Mouse (Mus musculus) liver, embryonic 12.5 days (tissue): ENCODE measurements around the gene Cyb5b. TPM values are rescaled to one million over a fixed set of nuclear protein-coding genes. Genes with fewer than 3 reads are reported as not detected.
"Not testable (repeated sequence)": the region's sequence is repeated elsewhere in the genome, so short reads cannot be mapped to it uniquely, and the experiment has no call there.

ENCODE experiments used
- ATAC-seq: fragments of 200-750 bp; cut with Nextera tagmentation; 2 replicates; pipeline ENCODE4 v1.8.0; 2017; ENCODE audit warnings: moderate number of reproducible peaks, mild to moderate bottlenecking, moderate library complexity
- H3K27ac ChIP-seq: fragments of 300-500 bp; sonication (generic); 2 replicates; pipeline ENCODE4 v1.5.1; 2016; ENCODE audit warnings: mild to moderate bottlenecking
- H3K27me3 ChIP-seq: fragments of 300-500 bp; sonication (generic); replicated peaks from 2 replicates; pipeline ENCODE4 v1.6.1; 2016; ENCODE audit warnings: mild to moderate bottlenecking, moderate library complexity
- H3K36me3 ChIP-seq: fragments of 300-500 bp; sonication (generic); 2 replicates; pipeline ENCODE4 v1.6.1; 2016; ENCODE audit warnings: mild to moderate bottlenecking, moderate library complexity
- H3K4me1 ChIP-seq: fragments of 300-500 bp; sonication (generic); 2 replicates; pipeline ENCODE4 v1.6.1; 2016
- H3K4me2 ChIP-seq: fragments of 300-500 bp; sonication (generic); 2 replicates; pipeline ENCODE4 v1.6.1; 2016; ENCODE audit warnings: mild to moderate bottlenecking, moderate library complexity
- H3K4me3 ChIP-seq: fragments of 300-500 bp; sonication (generic); 2 replicates; pipeline ENCODE4 v1.5.1; 2016; ENCODE audit warnings: mild to moderate bottlenecking, moderate library complexity
- H3K9ac ChIP-seq: fragments of 300-500 bp; sonication (generic); 2 replicates; pipeline ENCODE4 v1.6.1; 2016; ENCODE audit warnings: mild to moderate bottlenecking, moderate library complexity
- H3K9me3 ChIP-seq: fragments of 300-500 bp; sonication (generic); replicated peaks from 2 replicates; pipeline ENCODE4 v1.6.1; 2016; ENCODE audit warnings: mild to moderate bottlenecking, moderate library complexity
- WGBS: fragments of 180-500 bp; shearing (Covaris S2); methylation state at CpG from one replicate; pipeline ENCODE4 v1.1.7; 2016; ENCODE audit not compliant: insufficient replicate concordance; 5-methylcytosine and 5-hydroxymethylcytosine counted together
- polyA plus RNA-seq: library from polyadenylated mRNA; unstranded; fragments of >200 nt; fragmentation: Nextera tagmentation; extraction: Ambion mirVana; gene quantifications from 2 replicates; pipeline ENCODE4 v1.2.1, GENCODE M21; 2016

The Cyb5b gene
- polyA plus RNA-seq, 1 experiment from 2014 or later = 52.5 TPM

DNA sequence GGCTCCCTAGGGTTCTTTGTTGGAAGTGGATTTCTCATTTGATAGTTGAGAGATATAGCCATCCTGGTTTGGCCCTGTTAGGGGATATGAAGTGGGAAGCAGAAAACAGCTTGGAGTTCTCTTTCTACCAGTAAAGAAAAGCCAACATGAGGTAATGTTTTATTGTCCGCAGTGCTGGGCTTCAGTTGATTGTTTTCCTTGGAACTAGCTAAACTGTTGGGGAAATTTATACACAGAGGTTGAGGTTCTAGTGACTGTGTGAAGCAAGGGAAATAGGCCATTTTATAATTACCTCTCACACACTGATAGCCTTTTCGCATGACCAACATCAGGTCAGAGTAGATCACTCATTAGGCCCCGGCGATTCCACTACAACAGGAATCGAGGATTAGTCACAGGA lies 37.2 kb downstream of the Cyb5b start:
- Histone ChIP-seq H3K9me3 (no peaks in the 10 kb centered on the region), H3K4me1 (no peaks in the 10 kb centered on the region), H3K36me3 (peaks cover 43% of the 10 kb centered on the region), H3K4me2 (no peak overlapping the region), H3K27me3 (no peaks in the 10 kb centered on the region), H3K4me3 (no peak overlapping the region), H3K27ac (no peak overlapping the region), H3K9ac (no peak overlapping the region)
- no peak for ATAC-seq
- 74% methylated on average over 5 of the region's 5 CpGs for WGBS

DNA sequence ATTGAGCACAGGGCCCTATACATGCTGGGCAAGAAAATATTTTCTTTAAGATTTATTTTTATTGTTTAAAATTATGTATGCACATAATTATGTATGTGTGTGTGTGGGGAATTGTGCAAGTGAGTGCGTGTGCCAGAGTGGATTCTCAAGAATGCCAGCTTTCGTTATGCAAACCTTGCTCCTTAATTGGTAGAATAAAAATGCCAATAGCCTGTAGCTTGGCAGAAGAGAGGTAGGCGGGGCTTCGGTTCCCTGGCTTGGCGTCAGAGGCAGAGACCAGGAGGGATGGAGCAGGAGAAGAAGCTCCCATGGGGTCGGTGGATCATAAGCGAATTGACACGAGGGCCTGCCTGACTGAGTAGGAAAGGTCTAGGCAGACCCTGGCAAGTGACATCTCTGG lies 42.2 kb downstream of the Cyb5b start:
- Histone ChIP-seq H3K4me3 (no peak overlapping the region), H3K9ac (no peak overlapping the region), H3K36me3 (no peaks in the 10 kb centered on the region), H3K9me3 (no peaks in the 10 kb centered on the region), H3K4me1 (peaks cover 5% of the 10 kb centered on the region; the same call in 1 of the 2 replicates), H3K4me2 (no peak overlapping the region), H3K27me3 (no peaks in the 10 kb centered on the region), H3K27ac (no peak overlapping the region)
- WGBS = 67% methylated on average over 8 of the region's 8 CpGs
- ATAC-seq = no peak

DNA sequence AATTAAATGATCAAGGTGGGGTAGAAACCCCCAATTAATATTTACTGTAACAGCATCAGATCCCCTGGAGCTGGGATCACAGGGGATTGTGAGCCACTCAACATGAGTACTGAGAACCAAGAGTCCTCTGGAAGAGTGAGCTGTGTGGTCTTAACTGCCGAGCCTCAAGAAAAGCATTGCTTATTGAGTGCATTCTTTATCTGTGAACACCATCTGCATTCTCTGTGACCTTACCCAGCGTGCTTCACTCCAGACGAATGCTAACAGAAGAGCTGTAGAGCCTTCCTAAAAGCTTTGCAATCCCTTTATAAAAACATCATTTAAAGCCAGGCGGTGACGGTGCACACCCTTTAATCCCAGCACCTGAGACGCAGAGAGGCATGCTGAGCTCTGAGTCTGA lies 42.9 kb downstream of the Cyb5b start:
- H3K36me3 ChIP-seq = no peaks in the 10 kb centered on the region
- no peak overlapping the region for H3K9ac ChIP-seq
- H3K27me3 ChIP-seq = no peaks in the 10 kb centered on the region
- H3K27ac ChIP-seq = no peak overlapping the region
- H3K4me2 ChIP-seq = no peak overlapping the region
- no peaks in the 10 kb centered on the region for H3K9me3 ChIP-seq
- peak; percentile 49; the same call in 1 of the 2 replicates for ATAC-seq
- H3K4me1 ChIP-seq = peaks cover 8% of the 10 kb centered on the region; the same call in 1 of the 2 replicates
- 54% methylated on average over 6 of the region's 6 CpGs for WGBS
- H3K4me3 ChIP-seq = no peak overlapping the region

DNA sequence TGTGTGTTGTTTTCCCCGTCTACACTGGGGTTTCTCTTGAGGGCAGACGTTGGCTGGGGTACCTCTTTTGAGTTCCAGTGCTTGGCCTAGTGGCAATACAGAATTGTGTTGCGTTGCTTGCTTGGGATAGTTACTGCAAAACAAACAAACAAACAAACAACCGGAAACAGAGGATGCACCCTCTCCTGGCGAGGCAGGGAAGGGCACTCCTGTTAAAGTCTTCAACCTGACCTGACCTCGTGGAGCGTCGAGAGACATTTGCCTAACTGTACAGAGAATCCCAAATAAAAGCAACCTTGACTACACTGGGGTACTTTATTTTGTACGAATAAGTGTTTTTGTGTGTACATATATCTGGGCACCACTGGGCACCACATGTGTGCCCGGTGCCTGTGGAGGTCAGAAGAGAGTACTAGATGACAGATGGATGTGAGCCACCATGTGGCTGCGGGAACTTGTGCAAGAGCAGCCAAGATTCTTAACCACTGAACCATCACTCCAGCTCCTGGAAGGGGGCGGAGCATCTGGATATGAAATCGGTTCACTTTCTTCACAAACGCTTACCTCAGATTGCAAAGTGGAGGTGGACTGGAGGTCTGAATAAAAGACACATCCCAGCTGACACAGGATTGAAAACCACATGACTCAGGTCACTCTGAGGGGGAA lies 44.5 kb downstream of the Cyb5b start:
- H3K9ac ChIP-seq = no peak overlapping the region
- no peaks in the 10 kb centered on the region for H3K9me3 ChIP-seq
- no peaks in the 10 kb centered on the region for H3K36me3 ChIP-seq
- ATAC-seq = no peak
- no peak overlapping the region for H3K4me3 ChIP-seq
- H3K27me3 ChIP-seq = no peaks in the 10 kb centered on the region
- no peak overlapping the region for H3K4me2 ChIP-seq
- WGBS = 75% methylated on average over 14 of the region's 14 CpGs
- H3K27ac ChIP-seq = no peak overlapping the region
- peaks cover 8% of the 10 kb centered on the region; the same call in 1 of the 2 replicates for H3K4me1 ChIP-seq

DNA sequence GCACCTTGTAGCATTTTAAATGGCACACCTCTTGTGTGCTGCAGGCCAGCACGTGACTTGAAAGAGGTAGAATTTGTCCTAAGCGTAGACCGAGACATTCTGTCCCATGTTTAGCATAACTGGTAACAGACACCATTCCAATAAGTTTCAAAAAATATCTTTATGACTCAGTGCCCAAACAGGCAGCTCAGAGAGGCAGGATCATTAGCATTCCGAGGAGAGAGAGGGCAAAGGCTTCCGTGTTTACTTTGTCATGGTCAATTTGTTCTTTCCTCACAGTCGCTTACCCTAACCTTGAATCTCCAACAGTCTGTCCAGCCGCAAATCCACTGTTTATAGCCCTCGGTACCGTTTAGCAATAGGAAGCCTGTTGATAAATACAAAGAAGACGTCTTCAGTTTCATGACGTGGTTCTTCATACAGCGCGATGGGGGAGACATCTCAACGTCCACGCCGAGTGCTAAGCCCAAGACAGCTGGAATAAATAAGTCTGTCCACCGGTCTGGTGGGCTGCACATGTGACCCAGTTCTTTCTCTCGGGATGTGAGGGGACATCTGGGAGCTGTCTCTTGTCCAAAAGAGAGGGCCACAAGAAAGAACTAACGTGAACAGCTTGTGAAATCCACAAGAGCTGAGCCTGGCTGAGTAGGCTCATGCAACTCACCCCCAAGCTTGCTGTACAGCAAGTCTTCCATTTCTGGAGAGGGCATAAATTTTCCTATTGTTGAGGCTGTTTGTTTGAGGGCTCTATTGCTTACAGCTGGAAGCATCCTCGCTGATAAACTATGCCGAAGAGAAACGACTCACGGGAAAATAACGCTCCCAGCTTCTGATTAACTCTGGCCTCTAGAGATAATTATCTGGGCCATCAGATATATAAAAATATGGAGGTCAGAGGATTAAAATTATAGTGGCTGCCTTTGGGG lies 47.7 kb downstream of the Cyb5b start:
- Histone ChIP-seq H3K4me2 (no peak overlapping the region), H3K36me3 (no peaks in the 10 kb centered on the region), H3K27me3 (no peaks in the 10 kb centered on the region), H3K9me3 (no peaks in the 10 kb centered on the region), H3K27ac (no peak overlapping the region), H3K9ac (no peak overlapping the region), H3K4me3 (no peak overlapping the region), H3K4me1 (peaks cover 7% of the 10 kb centered on the region; the same call in 1 of the 2 replicates)
- no peak for ATAC-seq
- WGBS = 71% methylated on average over 24 of the region's 24 CpGs

DNA sequence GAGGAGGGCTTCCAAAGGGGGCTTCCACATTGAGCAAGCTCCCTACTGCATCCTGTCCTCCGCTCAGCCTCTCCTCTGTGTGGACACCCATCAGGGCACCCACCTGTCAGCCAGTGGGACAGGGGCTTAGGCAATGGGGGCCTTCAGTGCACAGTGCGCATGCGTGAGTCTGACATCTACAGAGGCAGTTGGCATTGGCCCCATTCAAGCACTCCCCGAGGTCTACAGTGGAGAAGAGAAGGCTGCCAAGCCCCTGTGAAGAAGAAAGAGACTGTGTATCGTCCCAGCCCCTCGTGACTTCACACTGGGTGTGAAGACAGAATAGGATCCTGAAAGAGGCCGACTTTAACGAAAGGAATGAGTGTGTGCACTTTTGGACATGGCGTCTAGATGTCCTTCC lies 54.7 kb downstream of the Cyb5b start:
- Histone ChIP-seq H3K27me3 (peaks cover 4% of the 10 kb centered on the region; the same call in 1 of the 2 replicates), H3K4me3 (no peak overlapping the region), H3K9me3 (no peaks in the 10 kb centered on the region), H3K9ac (no peak overlapping the region), H3K4me2 (no peak overlapping the region), H3K27ac (no peak overlapping the region), H3K4me1 (peaks cover 10% of the 10 kb centered on the region), H3K36me3 (no peaks in the 10 kb centered on the region)
- ATAC-seq = no peak
- WGBS = 74% methylated on average over 9 of the region's 9 CpGs

DNA sequence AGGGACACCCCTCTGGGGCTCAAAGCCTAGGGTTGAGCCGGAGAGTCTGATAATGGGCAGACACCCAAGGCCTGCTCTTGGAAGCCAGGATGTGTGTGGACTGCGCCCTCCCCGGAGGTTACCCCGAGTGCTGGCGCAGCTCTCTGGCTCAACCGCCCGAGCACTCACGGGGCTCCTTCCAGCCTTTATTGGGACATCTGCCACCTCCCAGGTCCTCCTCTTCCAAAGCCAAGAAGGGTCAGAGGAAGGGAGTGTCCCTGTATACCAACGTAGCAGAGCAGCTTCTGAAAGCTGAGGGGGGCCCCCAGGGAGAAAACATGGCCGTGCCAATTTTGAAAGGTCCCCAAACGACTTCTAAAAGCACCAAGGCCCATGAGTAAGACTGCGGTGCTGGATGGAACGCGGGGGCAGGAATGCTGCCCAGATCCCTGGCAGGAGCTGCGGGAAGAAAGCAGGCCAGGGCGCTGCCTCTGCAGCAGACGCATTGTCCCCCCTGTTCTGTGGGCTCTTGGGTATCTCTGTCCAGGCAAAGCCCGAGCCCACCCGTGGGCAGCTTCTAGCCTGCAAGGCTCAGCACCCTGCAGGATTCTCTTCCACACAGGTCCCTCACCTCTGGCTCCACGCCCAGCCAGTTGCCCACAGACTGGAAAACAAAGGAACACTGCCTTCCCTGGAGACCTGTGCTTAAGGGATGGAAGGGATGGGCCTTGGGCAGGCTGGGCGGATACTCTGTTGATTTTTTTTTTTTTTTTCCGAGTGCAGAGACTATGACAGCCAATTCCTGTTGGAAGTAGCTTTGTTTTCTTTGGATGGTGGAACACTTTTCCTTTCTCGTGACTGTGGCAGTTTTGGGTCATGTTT lies 55.5 kb downstream of the Cyb5b start:
- Histone ChIP-seq H3K9ac (no peak overlapping the region), H3K4me2 (no peak overlapping the region), H3K9me3 (no peaks in the 10 kb centered on the region), H3K27ac (no peak overlapping the region), H3K36me3 (no peaks in the 10 kb centered on the region), H3K4me1 (peaks cover 10% of the 10 kb centered on the region), H3K4me3 (no peak overlapping the region), H3K27me3 (peaks cover 4% of the 10 kb centered on the region; the same call in 1 of the 2 replicates)
- no peak for ATAC-seq
- WGBS = 65% methylated on average over 23 of the region's 23 CpGs

DNA sequence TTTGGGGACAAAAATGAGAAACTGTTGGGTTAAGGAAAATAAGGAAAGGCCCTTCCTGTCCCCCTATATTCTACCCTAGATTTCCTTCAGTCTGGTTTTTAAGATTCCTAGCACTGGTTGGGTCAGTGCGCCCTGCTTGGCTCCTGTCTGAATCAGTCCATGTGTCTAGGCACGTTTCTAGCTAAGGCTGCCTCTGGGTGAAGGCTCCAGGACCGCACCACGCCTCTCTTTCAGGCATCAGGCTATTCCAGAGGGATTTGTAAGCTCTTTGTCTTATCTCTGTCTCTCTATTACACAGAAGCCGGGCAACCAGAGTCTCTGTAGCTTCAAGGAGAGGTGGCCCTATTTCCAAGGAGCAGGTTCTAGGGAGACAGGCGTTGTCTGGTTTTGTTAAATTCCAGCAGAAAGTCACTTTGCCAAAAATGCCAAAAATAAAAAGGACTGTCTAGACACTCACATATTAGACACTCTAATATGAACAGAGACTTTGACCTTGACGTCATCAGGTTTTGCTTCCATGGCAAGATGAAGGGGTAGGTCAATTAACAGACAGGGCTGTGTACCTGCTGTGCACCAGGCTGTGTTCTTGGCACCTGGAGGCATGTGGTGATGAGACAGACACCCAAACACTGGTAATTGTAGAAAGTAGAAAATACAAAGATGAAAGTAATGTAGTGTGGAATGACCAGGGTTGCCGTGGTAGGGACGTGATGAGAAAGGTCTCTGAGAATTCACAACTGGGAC lies 56.5 kb downstream of the Cyb5b start:
- Histone ChIP-seq H3K9me3 (no peaks in the 10 kb centered on the region), H3K9ac (no peak overlapping the region), H3K4me3 (no peak overlapping the region), H3K4me1 (peaks cover 10% of the 10 kb centered on the region), H3K4me2 (no peak overlapping the region), H3K27me3 (peaks cover 4% of the 10 kb centered on the region; the same call in 1 of the 2 replicates), H3K27ac (no peak overlapping the region), H3K36me3 (no peaks in the 10 kb centered on the region)
- no peak for ATAC-seq
- WGBS = 66% methylated on average over 9 of the region's 9 CpGs

DNA sequence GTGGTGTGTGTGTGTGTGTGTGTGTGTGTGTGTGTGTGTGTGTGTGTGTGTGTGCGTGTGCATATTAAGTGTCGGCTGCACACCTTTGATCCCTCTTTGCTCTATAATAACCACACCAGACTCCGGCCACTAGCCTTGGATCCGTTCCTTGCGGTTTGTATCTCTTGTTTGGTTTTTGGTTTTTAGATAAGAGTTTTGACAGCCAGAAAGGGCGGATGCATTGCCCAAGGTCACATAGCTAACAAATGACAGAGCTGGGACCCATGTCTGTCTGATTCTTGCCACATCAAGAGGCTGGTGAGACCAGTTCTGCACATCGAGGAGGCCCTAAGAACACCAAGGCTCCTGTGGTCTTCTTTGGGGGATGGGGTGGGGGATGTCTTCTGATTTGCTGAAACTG lies 58.7 kb downstream of the Cyb5b start:
- H3K4me1 ChIP-seq = peaks cover 10% of the 10 kb centered on the region
- H3K4me3 ChIP-seq = no peak overlapping the region
- no peak overlapping the region for H3K4me2 ChIP-seq
- no peak overlapping the region for H3K9ac ChIP-seq
- no peak for ATAC-seq
- no peaks in the 10 kb centered on the region for H3K9me3 ChIP-seq
- H3K36me3 ChIP-seq = no peaks in the 10 kb centered on the region
- H3K27me3 ChIP-seq = peaks cover 4% of the 10 kb centered on the region; the same call in 1 of the 2 replicates
- WGBS = 29% methylated on average over 7 of the region's 7 CpGs
- no peak overlapping the region for H3K27ac ChIP-seq

DNA sequence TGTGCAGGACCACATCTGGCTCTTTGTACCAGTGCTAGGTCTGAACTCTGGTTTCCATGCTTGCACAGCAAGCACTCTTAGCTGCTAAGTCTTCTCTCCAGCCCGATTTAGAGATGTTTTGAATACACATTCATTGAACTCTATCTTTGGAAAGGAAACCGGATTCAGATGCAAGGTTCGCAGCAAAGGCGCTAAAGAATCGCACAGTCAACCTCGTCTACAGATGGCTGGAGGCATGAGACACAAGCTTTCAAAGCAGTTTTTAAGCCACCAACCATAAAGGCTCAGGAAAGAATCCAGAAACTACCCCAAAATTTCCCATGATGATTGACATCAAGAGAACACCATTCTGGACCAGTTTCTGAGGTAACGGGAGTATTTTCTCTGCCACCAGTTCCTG lies 61.6 kb downstream of the Cyb5b start:
- Histone ChIP-seq H3K27ac (no peak overlapping the region), H3K9me3 (no peaks in the 10 kb centered on the region), H3K4me3 (no peak overlapping the region), H3K4me1 (peaks cover 15% of the 10 kb centered on the region), H3K4me2 (no peak overlapping the region), H3K36me3 (no peaks in the 10 kb centered on the region), H3K9ac (no peak overlapping the region), H3K27me3 (no peaks in the 10 kb centered on the region; the same call in 1 of the 2 replicates)
- no peak for ATAC-seq
- WGBS = 82% methylated on average over 7 of the region's 7 CpGs

DNA sequence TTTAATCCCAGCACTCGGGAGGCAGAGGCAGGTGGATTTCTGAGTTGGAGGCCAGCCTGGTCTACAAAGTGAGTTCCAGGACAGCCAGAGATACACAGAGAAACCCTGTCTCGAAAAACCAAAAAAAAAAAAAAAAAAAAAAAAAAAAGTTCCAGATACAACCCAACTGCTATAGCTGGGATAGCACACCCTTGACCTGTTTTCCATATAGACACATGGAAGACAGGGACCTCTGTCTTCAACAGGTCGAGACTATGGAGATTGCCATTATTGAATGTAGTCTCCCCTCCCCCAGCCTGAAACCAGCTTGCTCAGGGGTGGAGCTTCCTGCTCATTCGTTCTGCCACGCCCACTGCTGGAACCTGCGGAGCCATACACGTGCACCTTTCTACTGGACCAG lies 66.8 kb downstream of the Cyb5b start:
- H3K9ac ChIP-seq, H3K4me3 ChIP-seq, H3K4me2 ChIP-seq, ATAC-seq, H3K9me3 ChIP-seq, H3K27me3 ChIP-seq, H3K36me3 ChIP-seq, H3K27ac ChIP-seq: not testable (repeated sequence)
- WGBS = 37% methylated on average over 7 of the region's 7 CpGs
- H3K4me1 ChIP-seq = peaks cover 29% of the 10 kb centered on the region
